Mouse (Mus musculus) layer of hippocampus, adult 8-10 months (tissue): ENCODE measurements around the gene Dera. TPM values are rescaled to one million over a fixed set of nuclear protein-coding genes. Genes with fewer than 3 reads are reported as not detected.
A peak's percentile ranks its signal among the peaks of the same experiment; 100 is the strongest.

Experiments
- DNase-seq, 2 experiments: peaks; one replicate each; pipeline ENCODE4 v3.0.0; 2022; ENCODE audit warnings: low spot score in 2 of 2
- total RNA-seq, 4 experiments: library from RNA; stranded (reverse); gene quantifications; 2 replicates each; pipeline ENCODE4 v1.2.4; 2022

Dera gene
- total RNA-seq, 4 experiments from 2014 or later = 5.8 to 7.1 (median 6.2) TPM

- DNase-seq = no peak
Measured at GRCm38 (mm10) chr6:137804606-137805005, 50.3 kb downstream of the Dera start.

DNA sequence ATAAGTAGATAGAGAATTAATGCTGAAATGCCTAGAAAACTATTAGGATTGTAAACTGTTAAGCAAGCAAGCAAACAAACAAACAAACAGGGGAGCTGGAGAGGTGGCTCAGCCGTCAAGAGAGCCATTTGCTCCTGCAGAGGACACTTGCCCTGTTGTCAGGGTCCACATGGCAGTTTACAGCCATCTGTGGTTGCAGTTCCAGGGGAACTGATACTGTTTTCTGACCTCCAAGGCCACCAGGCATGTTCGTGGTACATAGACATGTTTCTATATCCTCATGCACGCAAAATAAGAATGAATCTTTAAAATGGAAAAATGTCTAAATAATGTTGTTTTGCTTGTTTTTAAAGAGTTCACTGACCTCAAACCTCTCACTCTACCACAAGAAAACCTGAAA lies 52.0 kb downstream of the Dera start:
- DNase-seq = no peak

- no peak for DNase-seq
Measured at GRCm38 (mm10) chr6:137806806-137807205, 52.5 kb downstream of the Dera start.

GRCm38 (mm10) chr6:137807296-137807695 lies 53.0 kb downstream of the Dera start:
- no peak for DNase-seq

DNA sequence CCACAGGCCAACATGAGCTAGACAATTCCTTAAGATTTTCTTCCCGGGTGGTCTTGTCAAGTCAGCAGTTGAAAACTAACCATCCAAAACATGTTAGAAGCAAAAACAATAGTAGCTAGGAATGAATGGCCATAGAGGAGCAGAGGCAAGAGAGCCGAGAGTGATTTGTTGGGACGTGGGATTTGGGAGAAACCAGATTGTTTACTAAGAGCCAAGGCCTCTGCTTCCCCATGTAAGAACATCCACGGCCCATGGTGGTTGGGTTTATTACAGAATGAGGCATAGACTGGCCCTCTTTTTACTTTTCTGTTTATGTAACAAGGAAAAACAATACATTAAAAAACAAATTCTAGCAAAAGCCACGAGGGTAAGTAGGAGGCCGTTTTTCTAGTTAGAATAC lies 54.4 kb downstream of the Dera start:
- no peak for DNase-seq

DNA sequence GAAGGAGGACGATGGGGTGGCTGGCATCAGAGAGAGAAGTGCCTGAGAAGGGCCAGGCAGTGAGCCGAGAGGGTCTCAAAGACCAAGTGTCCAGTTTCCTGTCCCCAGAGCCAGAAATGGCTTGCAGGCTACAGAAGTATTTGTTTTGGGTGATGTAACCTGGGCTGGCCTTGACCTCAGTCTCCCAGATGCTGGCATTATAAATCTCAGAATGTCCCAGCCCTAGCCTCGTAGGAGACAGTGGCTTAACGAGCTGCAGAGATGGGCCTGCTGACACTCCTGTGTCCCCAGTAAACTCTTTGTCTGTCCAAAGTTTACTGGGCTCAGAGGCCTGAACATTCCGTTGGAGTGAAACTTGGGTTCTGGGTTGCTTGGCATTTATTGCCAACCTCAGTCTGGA lies 55.8 kb downstream of the Dera start:
- DNase-seq = no peak

DNA sequence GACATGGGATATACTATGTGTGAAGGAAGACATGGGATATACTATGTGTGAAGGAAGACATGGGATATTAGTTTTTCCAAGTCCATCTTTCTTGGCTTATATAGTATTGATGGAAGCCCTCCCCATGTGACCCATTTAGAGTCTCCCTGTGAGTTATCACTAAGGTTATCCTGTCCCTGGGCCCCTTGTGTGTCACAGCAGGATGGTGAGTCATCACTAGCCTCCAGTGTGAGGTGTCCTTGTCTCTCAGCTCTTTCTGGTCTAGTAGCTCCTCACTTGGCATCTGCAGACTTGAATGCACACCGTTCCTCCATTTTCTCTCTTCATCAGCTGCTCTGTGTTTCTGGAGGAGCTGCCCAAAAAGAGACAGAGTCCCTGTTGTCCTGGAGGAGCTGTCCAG lies 59.7 kb downstream of the Dera start:
- DNase-seq = no peak

GRCm38 (mm10) chr6:137816508-137816907 lies 62.2 kb downstream of the Dera start:
- peak; percentile 16 to 20 for DNase-seq

GRCm38 (mm10) chr6:137822550-137822949 lies 68.2 kb downstream of the Dera start:
- DNase-seq = no peak

DNA sequence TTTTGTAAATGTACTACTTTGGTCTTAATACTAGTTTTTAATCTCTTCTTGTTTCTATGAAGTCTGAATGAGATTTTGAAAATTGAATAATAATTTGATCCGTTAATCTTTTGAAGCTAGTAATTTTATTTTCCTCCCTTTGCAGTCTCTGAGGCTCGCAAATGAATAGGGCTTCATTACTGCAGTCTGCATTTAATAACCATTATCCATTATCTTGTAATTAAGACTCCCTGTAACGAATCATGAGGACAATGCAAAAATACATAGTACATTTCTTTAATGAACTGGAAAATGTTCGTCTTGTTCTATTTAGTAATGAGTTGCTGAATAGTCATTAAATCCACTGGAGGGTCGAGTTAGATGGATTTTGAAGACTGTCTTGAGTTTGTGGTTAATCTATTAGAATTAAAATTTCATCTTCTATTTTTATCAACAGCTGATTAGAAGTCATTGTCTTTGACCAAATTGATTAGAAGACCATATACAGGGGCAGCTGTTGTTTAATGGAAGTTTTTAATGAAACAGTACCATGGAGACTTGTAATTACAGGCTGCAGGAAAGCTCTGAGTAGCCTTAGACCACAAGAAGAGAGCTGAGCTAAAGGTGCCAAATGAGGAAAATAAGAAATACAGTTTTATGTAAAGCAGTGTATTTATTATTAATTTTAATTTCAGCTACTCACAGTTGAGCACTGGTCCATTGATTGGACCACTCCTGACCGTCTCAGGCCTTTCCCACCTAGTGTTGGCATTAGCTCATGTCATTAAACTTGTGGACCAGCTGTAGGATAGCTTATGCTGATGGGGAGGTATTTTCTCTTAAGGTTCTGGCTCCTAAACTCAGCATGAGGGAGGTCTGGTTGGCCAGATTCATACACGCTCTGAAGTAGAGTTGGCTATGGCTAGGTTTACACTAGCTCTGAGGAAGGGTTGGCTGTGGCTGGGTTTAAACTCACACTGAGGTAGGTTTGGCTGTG lies 70.0 kb downstream of the Dera start:
- DNase-seq = no peak

- DNase-seq = no peak
Measured at GRCm38 (mm10) chr6:137825022-137825613, 70.8 kb downstream of the Dera start.

GRCm38 (mm10) chr6:137829056-137829776 lies 74.9 kb downstream of the Dera start:
- DNase-seq = no peak

GRCm38 (mm10) chr6:137836799-137837198 lies 82.5 kb downstream of the Dera start:
- DNase-seq = no peak

DNA sequence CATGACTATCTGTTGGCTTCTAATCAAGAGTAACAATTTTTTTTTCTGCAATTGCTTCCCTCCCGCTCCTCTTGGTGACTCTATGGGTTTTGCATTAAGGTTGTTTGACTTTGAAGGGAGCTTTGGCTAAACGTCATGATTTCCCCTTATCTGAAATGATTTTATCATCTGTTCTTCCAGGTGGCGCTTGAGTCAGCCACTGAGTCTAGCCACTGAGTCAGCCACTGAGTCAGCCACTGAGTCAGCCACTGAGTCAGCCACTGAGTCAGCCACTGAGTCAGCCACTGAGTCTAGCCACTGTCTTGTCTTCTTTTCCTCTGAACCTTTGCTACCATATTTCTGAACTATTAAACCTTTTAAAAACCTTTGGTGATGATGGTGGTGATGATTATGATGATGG lies 89.0 kb downstream of the Dera start:
- DNase-seq = peak in 1 of 2 experiments; percentile 15

DNA sequence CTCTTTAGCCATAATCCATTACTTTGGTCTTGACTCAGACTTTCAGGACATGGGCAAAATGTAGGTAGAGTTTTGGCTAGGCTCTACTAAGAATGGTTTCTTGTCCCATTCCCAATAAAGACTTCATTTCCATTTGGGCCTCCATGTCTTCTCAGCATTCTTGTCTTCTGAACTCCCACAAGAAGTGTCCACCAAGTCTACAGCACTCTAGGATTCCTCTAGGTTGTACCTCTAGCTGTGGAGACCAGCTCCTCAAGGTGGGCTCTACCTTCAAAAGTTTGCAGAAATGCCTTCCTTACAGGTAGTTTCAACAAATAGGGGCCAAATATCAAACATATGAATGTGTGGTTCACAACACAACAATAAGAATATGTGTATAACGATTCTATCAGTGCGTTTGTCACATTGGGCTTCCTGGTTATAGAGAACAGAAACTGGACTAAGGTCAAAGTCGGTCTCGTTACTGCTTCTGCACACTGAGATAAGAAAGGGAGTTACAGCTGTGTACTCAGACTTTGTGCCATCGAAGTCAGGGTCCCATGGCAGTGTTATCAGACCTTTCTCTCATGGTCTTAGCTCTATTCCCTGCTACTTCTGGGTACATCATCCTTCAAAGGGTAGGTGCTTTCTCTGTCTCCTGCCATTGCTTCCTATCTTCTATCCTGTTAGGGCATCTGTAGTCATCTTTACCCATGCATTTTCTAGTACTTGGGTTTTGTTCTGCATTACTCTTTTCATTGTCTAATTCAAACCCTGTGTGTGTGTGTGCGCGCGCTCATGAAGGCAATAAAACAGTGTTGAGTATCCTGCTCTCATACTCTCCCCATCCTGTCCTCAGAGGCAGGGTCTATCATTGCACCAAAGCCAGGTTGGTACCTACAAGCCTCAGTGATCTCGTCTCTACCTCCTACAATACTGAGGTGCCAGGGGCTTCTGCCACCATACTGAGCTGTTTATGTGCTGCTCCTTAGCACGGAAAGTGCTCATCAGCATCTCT lies 103.2 kb downstream of the Dera start:
- DNase-seq = no peak

DNA sequence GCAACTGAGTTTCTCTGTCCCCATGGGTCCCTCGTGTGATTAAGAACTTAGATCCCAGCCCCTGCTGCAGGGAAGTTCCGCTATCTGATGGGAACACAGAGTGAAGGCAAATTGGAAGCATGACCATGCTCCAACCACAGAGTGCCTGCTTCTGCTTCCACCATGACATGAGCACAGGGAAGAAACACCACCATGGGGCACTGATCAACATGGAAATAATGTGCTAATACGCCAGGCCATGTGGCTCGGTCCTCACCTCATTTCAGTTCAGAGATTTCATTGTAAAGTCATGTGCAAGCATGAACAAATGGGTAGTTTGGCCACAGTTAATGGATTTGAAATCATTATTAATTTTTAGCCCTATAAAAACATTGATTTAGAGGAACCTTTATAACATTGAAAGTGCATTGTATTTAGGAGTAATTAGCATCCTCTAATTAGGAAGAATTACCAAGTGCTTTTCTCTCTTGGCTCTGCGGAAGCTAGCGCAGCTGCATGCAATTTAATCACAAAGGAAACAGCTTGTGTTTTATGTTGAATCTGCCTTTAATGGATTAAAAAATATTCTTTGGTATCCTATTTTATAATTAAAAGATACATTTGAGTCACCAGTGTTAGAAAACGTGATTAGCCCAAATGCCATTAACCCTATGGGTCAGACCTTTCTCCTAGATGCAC lies 115.7 kb downstream of the Dera start:
- DNase-seq = peak; percentile 12 to 32

GRCm38 (mm10) chr6:137870667-137871066 lies 116.3 kb downstream of the Dera start:
- peak; percentile 64 to 72 for DNase-seq

- peak; percentile 57 to 77 for DNase-seq
Measured at GRCm38 (mm10) chr6:137872055-137872735, 117.8 kb downstream of the Dera start.

- DNase-seq = no peak
Measured at GRCm38 (mm10) chr6:137874471-137875244, 120.3 kb downstream of the Dera start.
